Mouse (Mus musculus) layer of hippocampus, postnatal 14 days (tissue): ENCODE measurements around the gene Snx6. TPM values are rescaled to one million over a fixed set of nuclear protein-coding genes. Genes with fewer than 3 reads are reported as not detected.
"Not testable (repeated sequence)": the region's sequence is repeated elsewhere in the genome, so short reads cannot be mapped to it uniquely, and the experiment has no call there.

Experiments used
- DNase-seq, 2 experiments: peaks; one replicate each; pipeline ENCODE4 v3.0.0; 2021 to 2022; ENCODE audit warnings: low spot score in 2 of 2, mixed read lengths in 1 of 2
- total RNA-seq, 2 experiments: library from RNA; stranded (reverse); gene quantifications; 2 replicates each; pipeline ENCODE4 v1.2.3; 2021

Snx6 gene
- total RNA-seq, 2 experiments from 2014 or later = 47.4 to 57.9 TPM

- DNase-seq = no peak
Measured at GRCm38 (mm10) chr12:54805254-54806002, 9.9 kb upstream of the Snx6 start.

GRCm38 (mm10) chr12:54803531-54803930 lies 8.0 kb upstream of the Snx6 start:
- DNase-seq = no peak

- DNase-seq = no peak
Measured at GRCm38 (mm10) chr12:54796516-54797195, 1.2 kb upstream of the Snx6 start.

- no peak for DNase-seq
Measured at GRCm38 (mm10) chr12:54794392-54794791, 1.1 kb downstream of the Snx6 start.

- no peak for DNase-seq
Measured at GRCm38 (mm10) chr12:54791465-54791864, 4.0 kb downstream of the Snx6 start.

- DNase-seq = no peak
Measured at GRCm38 (mm10) chr12:54789346-54790143, 6.0 kb downstream of the Snx6 start.

- no peak for DNase-seq
Measured at GRCm38 (mm10) chr12:54763624-54764023, 31.9 kb downstream of the Snx6 start.

- DNase-seq = no peak
Measured at GRCm38 (mm10) chr12:54760676-54761075, 34.8 kb downstream of the Snx6 start.

- DNase-seq = no peak
Measured at GRCm38 (mm10) chr12:54758846-54759245, 36.7 kb downstream of the Snx6 start.

GRCm38 (mm10) chr12:54748647-54749046 lies 46.9 kb downstream of the Snx6 start:
- DNase-seq = no peak

- DNase-seq = peak in 1 of 2 experiments; percentile 24
Measured at GRCm38 (mm10) chr12:54738661-54739243, 56.8 kb downstream of the Snx6 start.

- not testable (repeated sequence) for DNase-seq
Measured at GRCm38 (mm10) chr12:54737891-54738660, 57.4 kb downstream of the Snx6 start.

- DNase-seq = not testable (repeated sequence)
Measured at GRCm38 (mm10) chr12:54734307-54735131, 61.0 kb downstream of the Snx6 start.

- DNase-seq = not testable (repeated sequence)
Measured at GRCm38 (mm10) chr12:54729140-54730059, 66.1 kb downstream of the Snx6 start.

GRCm38 (mm10) chr12:54718871-54719786 lies 76.4 kb downstream of the Snx6 start:
- not testable (repeated sequence) for DNase-seq

- not testable (repeated sequence) for DNase-seq
Measured at GRCm38 (mm10) chr12:54717516-54717915, 78.0 kb downstream of the Snx6 start.

- DNase-seq = peak in 1 of 2 experiments; percentile 50
Measured at GRCm38 (mm10) chr12:54713822-54714626, 81.5 kb downstream of the Snx6 start.
